Mouse (Mus musculus) midbrain, embryonic 15.5 days (tissue): ENCODE results near the gene Mrfap1. TPM values are rescaled to one million over a fixed set of nuclear protein-coding genes. Genes with fewer than 3 reads are reported as not detected.
A peak's percentile ranks its signal among the peaks of the same experiment; 100 is the strongest.

Experiments used
- ATAC-seq: fragments of 200-750 bp; cut with Nextera tagmentation; replicated peaks from 2 replicates; pipeline ENCODE4 v1.8.0; 2017; ENCODE audit warnings: moderate TSS enrichment
- H3K27ac ChIP-seq: fragments of 300-500 bp; sonication (generic); 2 replicates; pipeline ENCODE4 v1.5.1; 2015; ENCODE audit warnings: mild to moderate bottlenecking, inconsistent platforms
- H3K27me3 ChIP-seq: fragments of 300-500 bp; sonication (generic); replicated peaks from 2 replicates; pipeline ENCODE4 v1.6.1; 2015; ENCODE audit warnings: inconsistent platforms
- H3K36me3 ChIP-seq: fragments of 300-500 bp; sonication (generic); replicated peaks from 2 replicates; pipeline ENCODE4 v1.6.1; 2015; ENCODE audit warnings: inconsistent platforms
- H3K4me1 ChIP-seq: fragments of 300-500 bp; sonication (generic); 2 replicates; pipeline ENCODE4 v1.6.1; 2015; ENCODE audit warnings: inconsistent platforms
- H3K4me2 ChIP-seq: fragments of 300-500 bp; sonication (generic); 2 replicates; pipeline ENCODE4 v1.6.1; 2015; ENCODE audit warnings: inconsistent platforms, mild to moderate bottlenecking, moderate library complexity
- H3K4me3 ChIP-seq: fragments of 300-500 bp; sonication (generic); 2 replicates; pipeline ENCODE4 v1.5.1; 2015; ENCODE audit warnings: mild to moderate bottlenecking, inconsistent platforms
- H3K9ac ChIP-seq: fragments of 300-500 bp; sonication (generic); 2 replicates; pipeline ENCODE4 v1.6.1; 2015; ENCODE audit warnings: mild to moderate bottlenecking, inconsistent platforms
- H3K9me3 ChIP-seq: fragments of 300-500 bp; sonication (generic); 2 replicates; pipeline ENCODE4 v1.6.1; 2016; ENCODE audit warnings: inconsistent platforms
- WGBS: fragments of 180-500 bp; shearing (Covaris S2); methylation state at CpG from one replicate; pipeline ENCODE4 v1.1.7; 2015; ENCODE audit warnings: mixed read lengths; 5-methylcytosine and 5-hydroxymethylcytosine counted together
- polyA plus RNA-seq: library from polyadenylated mRNA; unstranded; fragments of >200 nt; fragmentation: Nextera tagmentation; extraction: Ambion mirVana; gene quantifications from 2 replicates; pipeline ENCODE4 v1.2.1, GENCODE M21; 2015

Mrfap1 gene
- polyA plus RNA-seq, 1 experiment from 2014 or later, result 289 TPM

GRCm38 (mm10) chr5:36747071-36747470 lies 49.5 kb downstream of the Mrfap1 start:
- no peak for ATAC-seq
- no peaks in the 10 kb centered on the region for H3K9me3 ChIP-seq
- WGBS, result 90% methylated on average over 7 of the region's 7 CpGs
- H3K4me2 ChIP-seq, result peak overlapping the region; percentile 88
- peak overlapping the region; percentile 84 for H3K4me3 ChIP-seq
- peaks cover 24% of the 10 kb centered on the region for H3K4me1 ChIP-seq
- H3K36me3 ChIP-seq, result no peaks in the 10 kb centered on the region
- no peaks in the 10 kb centered on the region for H3K27me3 ChIP-seq
- no peak overlapping the region for H3K27ac ChIP-seq
- H3K9ac ChIP-seq, result no peak overlapping the region

Other genes starting within 250 kb of the Mrfap1 start
- 70.4 and 75.0 TPM in 2 replicates for gene Tbc1d14, start 203.5 kb downstream of the Mrfap1 start, polyA plus RNA-seq
- 40.3 and 44.0 TPM in 2 replicates for gene D5Ertd579e, start 100.7 kb downstream of the Mrfap1 start, polyA plus RNA-seq
- 27.9 and 31.3 TPM in 2 replicates for gene Bloc1s4, start 48.1 kb downstream of the Mrfap1 start, polyA plus RNA-seq
- 11.7 and 13.1 TPM in 2 replicates for gene Man2b2, start 33.9 kb upstream of the Mrfap1 start, polyA plus RNA-seq
- gene Ppp2r2c, start 71.7 kb upstream of the Mrfap1 start, polyA plus RNA-seq, result 54.7 and 55.3 TPM in 2 replicates
- 8.9 and 10.2 TPM in 2 replicates for gene Wfs1, start 192.4 kb upstream of the Mrfap1 start, polyA plus RNA-seq